Mouse (Mus musculus): ENCODE measurements around the gene Sult2b1.
A peak's percentile ranks its signal among the peaks of the same experiment; 100 is the strongest.

Sult2b1 gene

DNA sequence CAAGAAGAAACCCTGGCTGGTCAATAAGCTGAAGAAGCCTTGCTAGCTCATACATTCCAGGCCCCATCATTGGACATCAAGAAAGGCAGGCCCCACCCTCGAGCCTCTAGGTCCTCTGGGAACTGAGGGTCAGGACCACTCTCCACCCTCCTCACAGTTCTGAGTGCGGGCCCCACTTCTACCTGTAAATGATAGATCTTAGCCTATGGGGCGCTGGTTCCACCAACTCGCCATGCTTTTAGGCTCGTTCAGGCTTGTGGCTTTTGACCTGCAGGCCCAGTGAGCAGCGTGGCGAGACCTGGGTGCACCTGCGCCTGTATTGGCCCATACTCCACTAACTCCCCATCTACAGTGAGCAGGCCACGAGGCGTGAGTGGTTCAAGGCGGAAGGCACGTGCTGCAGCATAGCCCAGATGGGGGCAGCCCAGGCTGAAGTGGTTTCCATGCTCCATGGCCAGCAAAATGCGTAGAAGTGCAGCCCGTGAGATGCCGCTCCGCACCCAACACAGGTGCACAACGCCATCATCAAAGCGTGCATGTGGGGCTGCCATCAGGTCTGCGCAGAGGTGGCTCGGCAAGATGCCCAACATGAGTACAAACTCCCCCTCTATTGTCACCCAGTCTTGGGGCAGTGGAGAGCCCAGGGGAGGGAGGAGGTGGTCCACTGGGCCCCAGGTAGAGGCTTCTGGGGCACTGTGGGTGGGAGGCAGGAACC, 73.8 kb downstream of the Sult2b1 start:
- DNase-seq: no peak

DNA sequence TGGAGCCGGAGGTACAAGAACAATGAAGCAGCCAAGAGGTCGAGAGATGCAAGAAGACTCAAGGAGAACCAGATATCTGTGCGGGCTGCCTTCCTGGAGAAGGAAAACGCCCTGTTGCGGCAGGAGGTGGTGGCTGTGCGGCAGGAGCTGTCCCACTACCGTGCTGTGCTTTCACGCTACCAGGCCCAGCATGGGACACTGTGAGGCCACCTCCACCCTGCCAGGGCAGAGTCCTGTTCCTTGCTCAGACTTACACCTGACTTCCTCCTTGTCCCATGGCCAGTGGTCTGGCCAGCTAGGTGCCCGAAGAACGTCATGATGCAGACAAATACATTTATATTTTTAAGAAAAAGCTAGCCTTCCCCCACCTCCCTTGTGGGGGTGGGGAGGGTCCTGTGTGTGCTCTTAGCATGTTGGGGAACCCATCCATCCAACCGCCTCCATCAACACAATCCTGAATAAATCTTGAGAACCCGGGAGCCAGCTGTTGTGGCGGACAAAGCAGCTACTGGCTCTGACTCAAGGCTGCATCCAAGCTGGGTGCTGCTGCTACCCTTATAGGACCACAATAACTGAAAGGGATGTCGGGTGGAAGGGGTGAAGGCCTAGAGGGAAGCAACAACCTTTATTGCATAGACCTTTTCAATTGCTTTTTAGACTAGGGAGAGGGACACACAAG, 74.7 kb downstream of the Sult2b1 start:
- no peak for DNase-seq

DNA sequence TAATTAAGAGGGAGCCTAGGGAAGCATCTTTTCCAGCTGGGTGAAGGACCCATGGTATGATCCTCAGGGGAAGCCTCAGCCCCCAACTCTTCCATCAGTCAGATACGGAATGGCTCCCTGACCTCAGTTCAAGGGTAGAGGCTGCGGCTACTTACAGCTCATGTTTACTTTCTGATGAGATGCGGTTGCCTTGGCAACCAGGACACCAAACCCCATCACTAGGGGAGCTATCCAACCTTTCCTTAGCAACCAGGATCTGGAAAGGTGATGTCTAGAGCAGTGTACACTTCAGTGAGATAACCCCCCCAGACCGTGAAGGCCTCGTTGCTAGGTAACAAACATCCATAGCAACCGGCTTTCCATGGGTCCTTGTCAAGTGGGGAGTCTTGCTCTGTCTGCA, 75.4 kb downstream of the Sult2b1 start:
- DNase-seq: peak; percentile 53

DNA sequence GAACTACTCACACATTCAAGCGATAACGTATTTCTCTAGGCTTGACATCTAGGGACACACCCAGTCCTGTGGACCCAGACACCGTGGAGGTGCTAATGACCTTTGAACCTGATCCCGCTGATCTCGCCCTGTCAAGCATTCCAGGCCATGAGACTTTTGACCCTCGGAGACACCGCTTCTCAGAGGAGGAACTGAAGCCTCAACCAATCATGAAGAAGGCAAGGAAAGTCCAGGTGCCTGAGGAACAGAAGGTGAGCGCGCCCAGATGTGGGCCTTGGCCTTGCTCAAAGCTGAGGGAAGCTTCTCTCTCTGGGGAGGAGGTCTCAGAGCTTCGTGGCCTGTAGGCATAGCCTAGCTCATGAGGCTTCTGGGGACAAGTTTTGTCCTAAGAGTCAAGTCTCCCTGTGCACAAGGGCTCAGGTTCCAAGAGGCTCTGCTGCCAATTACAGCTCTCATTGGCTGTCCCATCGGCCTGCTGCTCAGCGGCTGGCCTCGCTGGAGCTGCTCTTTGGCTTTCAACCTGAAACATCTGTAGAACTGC, 76.2 kb downstream of the Sult2b1 start:
- DNase-seq: no peak

DNA sequence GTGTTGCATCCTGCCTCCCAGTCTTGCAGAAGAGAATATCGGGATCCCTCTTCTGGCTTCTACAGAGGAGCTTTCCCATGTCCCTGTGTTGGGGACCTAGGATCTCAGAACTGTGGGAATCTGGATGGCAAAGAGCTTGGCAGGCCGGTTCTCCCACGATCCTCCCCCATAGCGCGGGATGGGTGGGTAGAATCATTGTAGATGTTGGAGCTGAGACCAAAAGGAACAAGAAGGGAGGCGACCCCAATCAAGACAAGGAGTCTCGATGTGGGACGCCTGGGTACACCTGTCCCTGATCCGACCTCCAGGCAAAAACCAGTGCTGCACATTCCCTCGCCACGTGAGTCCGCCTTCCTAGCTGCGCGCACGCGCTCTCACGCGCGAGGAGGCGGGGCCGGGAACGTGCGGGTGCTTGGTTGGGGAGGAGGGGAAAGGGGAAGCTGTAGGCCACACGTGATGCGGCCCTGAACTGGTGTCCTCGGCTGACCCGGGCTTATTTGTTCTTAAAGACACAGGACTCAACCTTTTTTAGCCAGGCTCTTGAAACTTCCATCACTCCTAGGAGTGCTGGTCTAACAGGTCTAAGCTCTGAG, 77.0 kb downstream of the Sult2b1 start:
- DNase-seq: peak; percentile 92

DNA sequence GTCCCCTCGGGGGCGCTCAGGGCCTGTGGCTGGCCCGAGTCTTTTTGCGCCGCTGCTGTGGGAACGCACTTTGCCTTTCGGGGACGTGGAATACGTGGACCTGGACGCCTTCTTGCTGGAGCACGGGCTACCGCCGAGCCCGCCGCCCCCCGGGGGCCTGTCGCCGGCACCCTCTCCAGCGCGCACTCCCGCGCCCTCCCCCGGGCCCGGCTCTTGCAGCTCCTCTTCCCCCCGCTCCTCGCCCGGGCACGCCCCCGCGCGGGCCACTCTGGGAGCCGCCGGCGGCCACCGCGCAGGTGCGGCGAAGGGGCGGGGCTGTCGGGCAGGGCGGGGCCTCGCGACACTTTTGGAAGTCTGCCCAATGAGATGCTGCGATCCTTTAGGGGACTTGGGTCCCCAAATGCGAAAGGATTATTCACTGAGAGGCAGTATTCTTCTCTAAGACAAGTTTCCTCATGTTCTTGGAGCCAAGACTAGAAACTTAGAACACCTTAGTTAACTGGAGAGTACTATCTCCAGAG, 77.7 kb downstream of the Sult2b1 start:
- peak; percentile 88 for DNase-seq

DNA sequence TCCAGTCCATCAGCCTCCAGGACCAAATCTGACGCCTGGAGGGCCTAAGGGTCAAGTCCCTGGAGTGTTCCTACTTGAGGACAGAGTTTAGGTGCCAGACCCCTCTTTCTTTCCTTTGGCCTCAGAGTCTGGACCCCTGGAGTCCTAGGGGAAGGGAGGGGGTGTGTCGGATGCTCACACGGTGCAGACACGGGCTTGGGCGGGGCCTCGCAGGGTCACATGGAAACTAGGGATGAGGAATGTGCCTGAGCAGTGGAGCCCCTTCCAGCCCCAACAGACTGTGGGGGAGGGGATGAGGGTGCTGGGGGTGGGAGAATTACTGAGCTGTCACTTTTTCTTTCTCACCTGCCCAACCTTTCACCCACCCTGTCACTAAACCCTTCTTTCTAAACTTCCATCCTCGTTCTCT, 78.6 kb downstream of the Sult2b1 start:
- peak; percentile 81 for DNase-seq

DNA sequence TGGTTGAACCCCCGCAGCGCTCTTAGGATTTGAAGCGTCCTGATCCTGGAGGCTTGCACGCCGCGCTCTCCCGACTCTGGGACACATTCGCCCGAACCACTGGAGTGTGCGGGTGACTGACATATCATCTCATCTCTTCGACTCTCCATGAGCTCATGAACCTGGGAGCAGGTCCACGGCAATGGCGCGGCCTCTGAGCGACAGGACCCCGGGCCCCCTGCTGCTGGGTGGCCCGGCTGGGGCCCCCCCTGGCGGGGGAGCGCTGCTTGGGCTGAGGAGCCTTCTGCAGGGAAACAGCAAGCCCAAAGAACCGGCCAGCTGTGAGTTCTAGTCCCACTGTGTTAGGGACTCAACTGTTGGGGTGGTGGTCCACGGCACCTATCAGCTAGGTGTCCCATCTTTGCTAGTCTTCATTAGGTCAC, 79.0 kb downstream of the Sult2b1 start:
- no peak for DNase-seq

DNA sequence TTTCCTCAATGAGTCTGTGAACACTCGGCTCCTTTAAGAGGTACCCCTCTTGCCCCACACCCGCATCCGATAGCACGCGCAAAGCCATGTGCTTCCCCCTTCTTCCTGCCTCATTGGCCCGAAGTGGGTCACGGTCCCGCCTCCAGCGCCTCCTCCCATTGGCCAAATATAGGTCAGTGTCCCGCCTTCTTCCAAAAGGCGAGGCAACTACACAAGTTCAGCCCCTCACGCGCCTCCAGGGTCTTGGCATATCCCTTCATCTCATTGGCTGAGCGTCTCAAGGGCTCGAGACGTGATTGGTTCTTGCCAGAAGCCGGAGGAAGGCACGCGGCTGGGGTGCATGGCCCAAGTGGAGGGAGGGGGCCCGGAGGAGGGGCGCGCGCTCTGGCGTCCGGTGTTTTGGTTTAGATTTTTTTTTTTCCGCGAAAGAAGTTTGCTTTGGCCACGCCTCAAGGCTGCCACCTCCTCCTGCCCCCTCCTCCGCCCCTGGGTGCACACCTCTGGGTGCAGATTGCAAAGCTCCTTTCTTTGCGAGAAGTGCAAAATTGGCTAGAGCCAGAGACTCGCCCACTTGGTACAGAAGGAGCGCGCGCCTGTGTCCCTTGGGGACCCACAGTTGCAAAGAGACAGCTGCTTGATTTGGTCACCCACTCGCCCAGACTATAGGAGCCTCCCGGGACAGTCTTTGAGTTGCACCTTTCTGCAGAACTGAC, 79.6 kb downstream of the Sult2b1 start, which contains the start of gene Dbp:
Dbp (plus strand) TSS at position 359 of the 713 bp plus-strand sequence.
- DNase-seq: peak; percentile 99

DNA sequence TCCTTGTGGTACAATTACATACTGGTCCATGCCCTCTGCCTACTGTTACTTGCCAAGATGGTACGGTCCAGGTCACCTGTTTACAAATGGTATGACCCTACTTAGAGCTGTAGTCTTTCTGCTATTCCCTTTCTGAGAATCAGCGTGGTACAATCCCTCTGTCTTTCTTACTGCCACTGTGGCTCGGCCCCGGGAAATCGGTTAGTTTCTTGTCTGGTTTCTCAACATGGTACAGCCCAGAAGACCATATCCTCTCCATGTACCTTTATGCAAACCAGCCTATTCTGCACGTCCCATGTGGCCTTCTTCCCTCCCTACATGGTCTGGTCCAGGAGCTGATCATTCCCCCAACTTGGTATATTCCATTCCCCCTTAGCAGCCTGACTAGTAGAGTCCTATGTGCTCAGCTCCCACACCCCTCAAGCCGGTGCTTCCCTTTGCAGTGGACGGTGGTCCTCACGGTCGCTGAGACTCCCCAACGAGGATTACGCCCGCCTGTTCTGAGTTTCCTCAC, 80.4 kb downstream of the Sult2b1 start:
- DNase-seq: peak; percentile 75

DNA sequence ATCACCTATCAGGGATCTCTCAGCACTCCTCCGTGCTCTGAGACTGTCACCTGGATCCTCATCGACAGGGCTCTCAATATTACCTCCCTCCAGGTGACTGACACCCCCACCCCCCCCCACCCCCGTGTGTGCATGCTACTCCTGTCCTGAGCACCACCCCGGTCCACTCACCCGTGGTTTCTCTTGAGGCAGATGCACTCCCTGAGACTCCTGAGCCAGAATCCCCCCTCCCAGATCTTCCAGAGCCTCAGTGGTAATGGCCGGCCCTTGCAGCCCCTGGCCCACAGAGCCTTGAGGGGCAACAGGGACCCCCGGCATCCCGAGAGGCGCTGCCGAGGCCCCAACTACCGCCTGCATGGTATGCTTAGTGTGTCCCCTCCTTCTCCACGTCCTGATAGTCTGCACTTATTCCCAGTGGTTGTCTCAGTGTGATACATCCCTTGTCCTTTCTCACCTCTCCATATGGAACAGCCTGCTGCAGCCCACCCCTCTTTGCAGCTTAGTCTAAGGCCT, 80.9 kb downstream of the Sult2b1 start:
- DNase-seq: no peak

DNA sequence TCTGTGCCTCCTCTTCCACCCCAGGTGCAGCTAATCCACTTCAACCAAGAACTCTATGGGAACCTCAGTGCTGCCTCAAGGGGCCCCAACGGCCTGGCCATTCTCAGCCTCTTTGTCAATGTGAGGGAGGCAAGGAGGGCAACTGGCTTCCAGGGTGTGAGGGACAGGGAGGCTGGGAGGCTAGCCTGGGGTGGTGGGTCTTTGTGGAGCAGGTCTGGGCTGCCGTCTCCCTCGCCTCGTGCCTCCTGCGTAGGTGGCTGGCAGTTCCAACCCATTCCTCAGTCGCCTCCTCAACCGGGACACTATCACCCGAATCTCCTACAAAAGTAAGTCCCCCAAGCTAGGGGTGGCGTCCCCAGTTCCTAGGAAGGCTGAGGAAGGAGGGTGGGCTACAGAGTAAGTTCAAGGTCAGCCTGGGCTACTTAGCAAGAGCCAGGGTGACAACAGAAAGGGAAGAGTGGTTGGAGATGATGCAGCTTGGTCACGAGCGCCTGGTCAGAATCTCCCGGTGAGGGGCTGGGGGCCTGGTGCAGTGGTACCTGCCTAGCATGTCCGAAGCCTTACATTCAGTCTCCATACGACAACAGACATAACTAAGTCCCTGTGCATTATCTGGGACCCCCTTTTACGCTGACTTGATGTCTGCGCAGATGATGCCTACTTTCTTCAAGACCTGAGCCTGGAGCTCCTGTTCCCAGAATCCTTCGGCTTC, 81.5 kb downstream of the Sult2b1 start:
- no peak for DNase-seq

DNA sequence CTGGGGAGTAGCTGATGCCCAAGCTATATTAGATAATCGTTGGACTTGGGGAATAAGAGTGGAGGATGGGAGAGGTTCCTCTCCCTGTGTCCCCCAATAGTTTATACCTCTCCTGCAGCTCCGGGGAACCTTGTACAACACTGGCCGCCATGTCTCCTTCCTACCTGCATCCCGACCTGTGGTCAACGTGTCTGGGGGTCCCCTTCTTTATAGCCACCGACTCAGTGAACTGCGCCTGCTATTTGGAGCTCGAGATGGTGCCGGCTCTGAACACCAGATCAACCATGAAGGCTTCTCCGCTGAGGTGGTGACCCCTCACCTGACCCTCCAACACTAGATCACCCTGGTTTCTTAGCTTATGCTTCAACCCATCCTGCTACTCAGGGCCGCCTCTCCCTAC, 82.2 kb downstream of the Sult2b1 start:
- no peak for DNase-seq

DNA sequence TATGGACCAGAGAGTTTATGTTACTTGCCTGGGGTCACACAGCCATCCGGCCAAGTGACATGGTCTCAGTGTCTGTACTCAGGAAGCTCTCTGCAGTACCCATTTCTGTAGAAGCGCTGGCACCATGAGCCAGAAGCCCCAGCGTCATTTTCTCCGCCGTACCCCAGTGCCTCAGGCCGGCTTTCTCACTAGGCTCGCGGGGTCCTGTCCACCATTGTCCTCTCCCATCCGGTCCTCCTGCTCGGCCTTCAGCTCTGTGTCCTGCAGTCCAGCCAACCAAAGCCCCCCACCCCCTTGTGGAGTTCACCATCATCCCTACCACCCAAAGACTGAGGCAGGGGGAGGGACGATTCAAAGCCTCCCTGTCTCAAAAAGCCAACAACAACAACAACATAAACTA, 82.9 kb downstream of the Sult2b1 start:
- no peak for DNase-seq

DNA sequence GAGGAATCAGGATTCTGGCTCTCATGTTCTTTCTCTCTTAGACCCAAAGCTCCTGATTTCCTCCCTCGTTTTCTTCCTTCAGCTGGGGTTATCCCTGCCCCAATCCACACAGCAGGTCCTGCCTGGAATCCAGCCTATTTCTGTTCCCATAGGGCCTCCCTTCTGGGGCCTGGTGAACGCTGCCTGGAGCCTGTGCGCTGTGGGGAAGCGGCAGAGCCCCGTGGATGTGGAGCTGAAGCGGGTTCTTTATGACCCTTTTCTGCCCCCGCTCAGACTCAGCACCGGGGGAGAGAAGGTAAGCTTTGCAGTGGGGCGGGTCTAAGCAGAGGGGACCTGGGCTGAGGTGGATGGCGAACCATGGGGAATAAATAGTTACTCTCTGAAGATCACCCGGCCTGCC, 83.4 kb downstream of the Sult2b1 start:
- peak; percentile 60 for DNase-seq

DNA sequence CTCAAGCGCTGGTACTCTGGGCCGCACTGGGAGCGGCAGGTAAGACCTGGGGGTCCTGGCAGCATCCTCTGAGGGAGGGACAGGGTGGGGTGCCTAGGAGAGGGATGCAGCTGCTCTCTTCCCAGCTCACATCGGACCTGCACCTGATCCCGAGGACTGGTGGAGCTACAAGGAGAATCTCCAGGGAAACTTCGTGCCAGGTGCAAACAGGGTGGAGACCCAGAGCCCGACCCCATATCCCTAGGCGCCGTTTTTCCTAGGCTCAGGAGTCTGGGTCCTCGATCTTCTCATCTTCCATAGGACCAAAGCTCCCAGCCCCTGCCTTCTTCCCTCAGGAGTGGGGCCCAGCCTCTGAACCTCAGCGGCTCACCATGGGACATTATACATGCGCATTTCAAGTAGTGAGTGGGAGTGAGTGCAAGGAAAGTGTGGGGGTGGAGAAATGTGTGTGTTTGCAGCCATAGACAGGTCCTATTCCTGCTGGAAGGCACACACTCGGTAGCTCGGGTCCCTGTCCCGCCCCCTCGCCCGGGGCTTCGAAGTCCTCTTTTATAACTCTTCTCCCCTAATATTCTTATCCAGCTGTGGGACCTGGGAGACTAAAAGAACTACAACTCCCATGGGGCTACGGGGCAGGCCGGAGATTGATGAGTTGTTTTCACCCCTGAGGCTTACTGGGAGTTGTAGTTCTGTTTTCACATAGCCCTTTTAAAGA, 84.0 kb downstream of the Sult2b1 start:
- peak; percentile 80 for DNase-seq

DNA sequence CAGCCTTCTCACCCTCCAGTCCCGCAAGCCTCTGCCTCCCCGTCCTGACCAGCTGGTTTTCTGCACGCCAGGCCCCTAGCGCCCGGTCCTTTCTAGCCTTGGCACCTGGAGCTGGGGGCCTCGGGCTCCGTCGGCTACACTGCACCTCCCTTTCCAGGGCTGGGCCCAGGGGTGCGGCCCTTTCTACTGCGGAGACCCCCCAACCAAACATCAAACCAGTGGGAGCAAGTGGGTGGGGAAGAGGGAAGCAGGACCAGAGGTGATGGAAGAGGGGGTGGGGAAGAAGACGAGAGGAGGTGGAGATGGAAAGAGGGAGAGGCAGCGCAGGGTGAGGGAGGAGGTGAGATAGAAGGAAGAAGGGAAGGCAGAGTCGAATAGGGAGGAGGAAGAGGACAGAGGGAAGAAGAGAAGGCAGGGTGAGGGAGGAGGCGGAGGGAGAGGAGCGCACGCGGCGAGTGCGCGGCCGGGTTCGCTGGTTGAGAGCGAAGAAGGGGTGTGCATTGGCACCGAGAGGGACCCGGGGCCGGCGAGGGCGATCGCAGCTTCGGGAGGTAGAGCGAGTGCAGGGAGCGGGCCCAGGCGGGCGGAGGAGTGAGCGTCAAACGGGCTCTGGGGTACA, 84.8 kb downstream of the Sult2b1 start, which contains the start of gene Car11:
Car11 (plus strand) TSS at position 321 of the 619 bp plus-strand sequence.
- peak; percentile 59 for DNase-seq

DNA sequence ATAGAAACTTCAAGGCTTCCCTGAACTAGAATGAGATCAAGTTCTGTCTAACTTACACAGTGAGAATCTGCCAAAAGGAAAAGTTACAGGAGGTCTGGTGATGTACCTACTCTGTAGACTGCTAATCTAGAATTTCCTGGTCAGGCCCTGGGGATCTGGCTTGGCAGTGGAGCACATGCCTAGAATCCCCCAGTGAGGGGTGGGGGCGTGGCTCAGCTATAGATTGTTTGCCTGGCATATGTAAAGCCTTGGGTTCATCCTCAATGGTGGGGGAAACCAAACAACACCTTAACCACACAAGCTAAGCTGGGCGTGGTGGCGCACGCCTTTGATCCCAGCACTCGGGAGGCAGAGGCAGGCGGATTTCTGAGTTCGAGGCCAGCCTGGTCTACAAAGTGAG, 86.6 kb downstream of the Sult2b1 start:
- DNase-seq: no peak

DNA sequence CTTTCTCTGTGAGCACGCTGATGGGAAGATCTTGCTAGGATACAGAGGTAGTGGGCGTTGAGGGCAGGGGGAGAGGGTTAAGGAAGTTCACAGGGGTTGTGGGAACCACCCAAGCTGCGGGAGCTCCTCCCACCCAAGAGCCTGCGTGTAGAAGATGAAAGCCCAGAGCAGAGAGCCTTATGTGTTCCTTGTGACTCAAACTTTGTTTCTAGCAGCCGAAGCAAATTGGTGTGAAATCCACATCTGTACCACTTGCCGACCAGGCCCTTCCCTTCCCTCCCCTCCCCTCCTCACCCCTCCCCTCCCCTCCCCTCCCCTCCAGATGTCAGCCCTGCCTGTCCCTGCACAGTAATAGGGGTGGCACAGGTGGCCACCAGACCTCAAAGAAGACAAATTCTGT, 89.4 kb downstream of the Sult2b1 start:
- DNase-seq: no peak

DNA sequence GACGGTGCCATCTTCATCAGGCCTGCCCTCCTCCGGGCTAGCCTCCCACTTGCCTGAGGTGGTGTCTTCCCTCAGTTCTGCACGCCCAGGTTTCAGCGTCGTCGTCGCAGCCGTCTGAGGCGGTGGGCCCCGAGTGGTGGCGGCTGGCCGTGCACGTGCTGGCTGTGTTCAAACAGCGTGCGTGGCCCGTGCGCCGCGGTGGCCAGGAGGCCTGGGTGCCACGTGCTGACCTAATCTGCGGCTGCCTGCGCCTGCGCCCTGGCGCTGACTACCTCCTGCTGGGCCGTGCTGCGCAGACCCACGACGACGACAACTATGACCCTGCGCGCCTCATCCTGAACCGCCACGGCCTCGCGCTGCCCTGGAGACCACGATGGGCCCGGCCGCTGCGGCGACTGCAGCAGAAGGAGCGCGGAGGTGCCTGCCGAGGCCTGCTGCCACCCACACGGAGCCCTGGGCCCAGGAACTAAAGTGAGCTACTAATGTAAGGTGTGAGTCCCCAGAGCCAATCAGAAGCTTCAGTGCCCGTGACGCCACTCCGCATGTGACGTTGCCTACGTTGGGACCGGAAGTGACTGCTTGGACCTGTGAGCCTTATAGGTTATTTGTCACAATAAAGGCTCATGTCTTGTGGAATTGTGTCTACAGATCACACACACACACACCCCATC, 90.4 kb downstream of the Sult2b1 start, which contains the start of gene Sec1:
Sec1 (minus strand) TSS at position 482 of the 671 bp plus-strand sequence.
- DNase-seq: no peak
